In genomic region chr12:76822002-76822650, GRCm38 (mm10) we compare ENCODE assay signal across 8 mouse cellular contexts. TPM values are rescaled to one million over a fixed set of nuclear protein-coding genes. Genes with fewer than 3 reads are reported as not detected.
DNase-seq lines count a peak whose midpoint lies in the region; ATAC-seq and TF ChIP-seq lines count a peak whose summit lies in the region.

No protein-coding gene starts in this region.

- under 1% methylated on average over 52 of the region's 66 CpGs for WGBS in embryonic facial prominence, embryonic 11.5 days
- WGBS in midbrain, embryonic 14.5 days, result 1% methylated on average over 53 of the region's 66 CpGs

- TF ChIP-seq CTCF in left cerebral cortex, adult 2 months (IDR thresholded peaks at IDR 0.05), result no peak; the same call in 1 of the 2 replicates

- peaks cover 13% of the 10 kb centered on the region for H3K27me3 ChIP-seq in embryonic facial prominence, embryonic 11.5 days (ENCODE audit: control insufficient read depth, insufficient read depth, low read length)
- H3K27me3 ChIP-seq in midbrain, embryonic 14.5 days (ENCODE audit: control insufficient read depth, insufficient read depth, low read length), result peaks cover 11% of the 10 kb centered on the region; the same call in 1 of the 2 replicates

- H3K27ac ChIP-seq in left cerebral cortex, adult 2 months, result peak overlapping the region; percentile 98
- H3K27ac ChIP-seq in embryonic facial prominence, embryonic 11.5 days (replicated peaks; ENCODE audit: low read depth, low read length), result no peak overlapping the region; the same call in 1 of the 2 replicates
- peak overlapping the region; percentile 85 for H3K27ac ChIP-seq in midbrain, embryonic 14.5 days (replicated peaks; ENCODE audit: low read depth, low read length)

- DNase-seq in left cerebral cortex, adult 2 months (ENCODE audit: extremely low spot score in 1 of 2, low spot score in 2 of 2), result peak; percentile 56 to 61
- no peak for DNase-seq in left cerebral cortex, adult 8-10 months (ENCODE audit: low spot score in 2 of 2)
- peak; percentile 58 for DNase-seq in adrenal gland, adult 2 months
- DNase-seq in embryonic facial prominence, embryonic 11.5 days (ENCODE audit: low spot score), result peak; percentile 50
- peak; percentile 28 for DNase-seq in heart, postnatal 4 days
- peak; percentile 31 for DNase-seq in left cerebral cortex, postnatal 4 days
- DNase-seq in midbrain, embryonic 14.5 days, result peak; percentile 82
- peak; percentile 51 for DNase-seq in thymus, postnatal 4 days

- H3K4me2 ChIP-seq in embryonic facial prominence, embryonic 11.5 days (ENCODE audit: low read depth, low read length), result peak overlapping the region; percentile 97
- H3K4me2 ChIP-seq in midbrain, embryonic 14.5 days (ENCODE audit: low read length), result peak overlapping the region; percentile 75

- peak; percentile 55 for ATAC-seq in embryonic facial prominence, embryonic 11.5 days (replicated peaks; ENCODE audit: insufficient number of reproducible peaks, low FRiP score, low TSS enrichment, low read depth)
- peak; percentile 84 for ATAC-seq in midbrain, embryonic 14.5 days (ENCODE audit: low FRiP score, low TSS enrichment)

- peaks cover 4% of the 10 kb centered on the region; the same call in 1 of the 2 replicates for H3K4me1 ChIP-seq in embryonic facial prominence, embryonic 11.5 days (ENCODE audit: control insufficient read depth, insufficient read depth, low read length)
- H3K4me1 ChIP-seq in midbrain, embryonic 14.5 days (ENCODE audit: control insufficient read depth, insufficient read depth, low read length), result peaks cover 19% of the 10 kb centered on the region

- intact Hi-C loops in left cerebral cortex, adult 2 months (cut with DNase I), result loop anchor here (5.0 kb wide), 1 partner anchor 115 kb away; no protein-coding TSS in a partner anchor
- intact Hi-C loops in left cerebral cortex, postnatal 4 days (cut with DNase I), result no loop called here

- no peaks in the 10 kb centered on the region for H3K9me3 ChIP-seq in embryonic facial prominence, embryonic 11.5 days (replicated peaks; ENCODE audit: control insufficient read depth, low read length)
- no peaks in the 10 kb centered on the region for H3K9me3 ChIP-seq in midbrain, embryonic 14.5 days (ENCODE audit: control insufficient read depth, low read length)

- peak overlapping the region; percentile 85 for H3K9ac ChIP-seq in embryonic facial prominence, embryonic 11.5 days (replicated peaks; ENCODE audit: low read length)
- H3K9ac ChIP-seq in midbrain, embryonic 14.5 days (replicated peaks; ENCODE audit: low read length), result peak overlapping the region; percentile 95

- peak overlapping the region; percentile 66 for H3K4me3 ChIP-seq in left cerebral cortex, adult 2 months
- H3K4me3 ChIP-seq in embryonic facial prominence, embryonic 11.5 days (ENCODE audit: low read depth, low read length), result peak overlapping the region; percentile 69
- peak overlapping the region; percentile 71 for H3K4me3 ChIP-seq in midbrain, embryonic 14.5 days (replicated peaks; ENCODE audit: low read depth, low read length)

- H3K36me3 ChIP-seq in embryonic facial prominence, embryonic 11.5 days (replicated peaks; ENCODE audit: control insufficient read depth, insufficient read depth, low read depth, low read length), result no peaks in the 10 kb centered on the region
- no peaks in the 10 kb centered on the region for H3K36me3 ChIP-seq in midbrain, embryonic 14.5 days (ENCODE audit: control insufficient read depth, insufficient read depth, low read length)

RNA-seq across cellular contexts. Expression of gene Rab15, which starts 0.6 kb away (rescaled TPM):
- total RNA-seq in left cerebral cortex, adult 2 months (2021), result 100 to 1,000 TPM; 271 to 278 TPM
- total RNA-seq in left cerebral cortex, adult 8-10 months (2022), result 100 to 1,000 TPM; 203 to 218 (median 209) TPM
- 1 to 10 TPM; 2.1 to 3.7 TPM for total RNA-seq in adrenal gland, adult 2 months (2021)
- 3.3 and 4.3 TPM in 2 replicates for polyA plus RNA-seq in adrenal gland, adult 2 months (2012; rRNA removed)
- polyA plus RNA-seq in embryonic facial prominence, embryonic 11.5 days (2014; fragmentation: Nextera tagmentation; extraction: Ambion mirVana), result 11.5 and 14.3 TPM in 2 replicates
- 1 to 10 TPM; 2.6 to 3.6 TPM for total RNA-seq in heart, postnatal 4 days (2021)
- total RNA-seq in left cerebral cortex, postnatal 4 days (2021), result 100 to 1,000 TPM; 102 to 111 TPM
- polyA plus RNA-seq in midbrain, embryonic 14.5 days (2014; fragmentation: Nextera tagmentation; extraction: Ambion mirVana), result 25.4 and 32.3 TPM in 2 replicates

RNA-seq across cellular contexts. Expression of gene Gpx2, which starts 26.8 kb away (rescaled TPM):
- total RNA-seq in left cerebral cortex, adult 2 months (2021), result under 1 TPM; 0.34 to 0.47 TPM
- total RNA-seq in left cerebral cortex, adult 8-10 months (2022), result 1 to 10 TPM in 1 of 4 experiments, under 1 TPM in 3; 0.59 to 1.1 (median 0.70) TPM
- not detected for total RNA-seq in adrenal gland, adult 2 months (2021)
- 0.25 TPM in 1 of 2 replicates, not detected in the other for polyA plus RNA-seq in adrenal gland, adult 2 months (2012; rRNA removed)
- 0.93 and 1.2 TPM in 2 replicates for polyA plus RNA-seq in embryonic facial prominence, embryonic 11.5 days (2014; fragmentation: Nextera tagmentation; extraction: Ambion mirVana)
- not detected for total RNA-seq in heart, postnatal 4 days (2021)
- not detected for total RNA-seq in left cerebral cortex, postnatal 4 days (2021)
- 0.09 TPM in 1 of 2 replicates, not detected in the other for polyA plus RNA-seq in midbrain, embryonic 14.5 days (2014; fragmentation: Nextera tagmentation; extraction: Ambion mirVana)

RNA-seq across cellular contexts. Expression of gene Fntb, which starts 56.7 kb away (rescaled TPM):
- total RNA-seq in left cerebral cortex, adult 2 months (2021), result 10 to 100 TPM; 27.9 to 28.4 TPM
- total RNA-seq in left cerebral cortex, adult 8-10 months (2022), result 10 to 100 TPM; 28.4 to 36.7 (median 32.3) TPM
- 10 to 100 TPM; 11.0 to 15.4 TPM for total RNA-seq in adrenal gland, adult 2 months (2021)
- 22.2 and 25.0 TPM in 2 replicates for polyA plus RNA-seq in adrenal gland, adult 2 months (2012; rRNA removed)
- polyA plus RNA-seq in embryonic facial prominence, embryonic 11.5 days (2014; fragmentation: Nextera tagmentation; extraction: Ambion mirVana), result 44.6 and 47.7 TPM in 2 replicates
- total RNA-seq in heart, postnatal 4 days (2021), result 10 to 100 TPM; 18.4 to 20.7 TPM
- 10 to 100 TPM; 30.6 to 33.0 TPM for total RNA-seq in left cerebral cortex, postnatal 4 days (2021)
- polyA plus RNA-seq in midbrain, embryonic 14.5 days (2014; fragmentation: Nextera tagmentation; extraction: Ambion mirVana), result 33.1 and 39.9 TPM in 2 replicates

RNA-seq across cellular contexts. Expression of gene Churc1, which starts 56.8 kb away (rescaled TPM):
- 10 to 100 TPM; 35.3 to 35.4 TPM for total RNA-seq in left cerebral cortex, adult 2 months (2021)
- total RNA-seq in left cerebral cortex, adult 8-10 months (2022), result 10 to 100 TPM; 35.2 to 47.1 (median 39.6) TPM
- 10 to 100 TPM; 66.2 to 90.4 TPM for total RNA-seq in adrenal gland, adult 2 months (2021)
- 24.0 and 25.1 TPM in 2 replicates for polyA plus RNA-seq in adrenal gland, adult 2 months (2012; rRNA removed)
- 69.8 and 87.6 TPM in 2 replicates for polyA plus RNA-seq in embryonic facial prominence, embryonic 11.5 days (2014; fragmentation: Nextera tagmentation; extraction: Ambion mirVana)
- 10 to 100 TPM; 83.0 to 86.7 TPM for total RNA-seq in heart, postnatal 4 days (2021)
- 10 to 100 TPM; 35.2 to 42.6 TPM for total RNA-seq in left cerebral cortex, postnatal 4 days (2021)
- polyA plus RNA-seq in midbrain, embryonic 14.5 days (2014; fragmentation: Nextera tagmentation; extraction: Ambion mirVana), result 103 and 129 TPM in 2 replicates

Comparison
In these comparisons a context has a peak if more than half of its experiments do, and no peak if none do; other contexts are left out.
1. DNase-seq: peak in left cerebral cortex, adult 2 months (2 of 2), adrenal gland, adult 2 months (single experiment), embryonic facial prominence, embryonic 11.5 days (single experiment), heart, postnatal 4 days (single experiment), left cerebral cortex, postnatal 4 days (single experiment), midbrain, embryonic 14.5 days (single experiment) and thymus, postnatal 4 days (single experiment); none in left cerebral cortex, adult 8-10 months (0 of 2).
2. RNA of gene Rab15, which starts 0.6 kb away (total RNA-seq): 271 to 278 TPM in left cerebral cortex, adult 2 months, 203 to 218 TPM in left cerebral cortex, adult 8-10 months and 102 to 111 TPM in left cerebral cortex, postnatal 4 days; 2.1 to 3.7 TPM in adrenal gland, adult 2 months and 2.6 to 3.6 TPM in heart, postnatal 4 days; every median in the first group is over 10 times any median in the second.
3. Peak in every context shown above with its lines, with median percentiles within 50 percentile points of each other: H3K4me3 ChIP-seq.